Mouse (Mus musculus) urinary bladder, postnatal 14 days (tissue): ENCODE data around the gene S100a6.

Source experiments
- DNase-seq: peaks from one replicate; pipeline ENCODE4 v3.0.0; 2021; ENCODE audit warnings: low spot score

S100a6 gene

DNA sequence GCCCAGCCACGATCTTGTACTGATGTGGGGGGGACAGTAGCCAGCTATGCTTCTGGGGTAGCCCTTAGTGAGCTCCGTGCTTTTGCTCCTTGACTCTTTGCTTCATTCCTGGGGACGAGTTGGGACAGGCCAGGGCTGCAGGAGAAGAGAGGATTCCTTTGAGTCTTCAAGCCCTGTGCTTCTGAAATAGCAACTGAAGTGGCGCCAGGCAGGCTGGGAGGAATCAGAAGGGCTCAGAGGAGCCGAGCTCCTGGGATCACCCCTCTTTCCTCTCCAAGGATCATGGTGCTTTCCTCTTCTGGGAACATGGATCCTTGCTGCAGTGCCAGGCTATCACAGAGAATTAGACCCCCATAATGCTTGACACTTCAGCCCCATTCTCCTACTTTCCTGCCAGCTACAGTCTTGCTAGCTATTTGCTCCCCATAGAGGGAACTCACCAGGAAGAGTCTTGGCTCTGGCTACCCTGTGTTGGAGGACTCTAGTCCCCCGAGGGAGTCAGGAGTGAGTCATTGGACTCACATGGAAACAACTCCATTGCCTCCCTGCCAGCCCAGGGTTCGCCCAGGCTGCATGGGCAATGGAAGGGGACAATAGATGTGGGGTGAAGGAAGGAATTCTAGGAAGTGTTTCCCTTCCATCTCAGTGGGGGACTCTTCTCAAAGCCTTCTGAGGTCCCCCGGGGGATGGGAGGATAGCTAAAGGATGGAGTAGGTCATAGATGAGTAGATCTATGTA lies 12.1 kb upstream of the S100a6 start:
- peak; percentile 70 for DNase-seq

- DNase-seq, result peak; percentile 5
These were observed 11.1 kb upstream of the S100a6 start, which contains the start of gene Gm42674 for GRCm38 (mm10) chr3:90601486-90602110. Gene Gm42674, plus strand, starts transcription at chr3:90601904.

DNA sequence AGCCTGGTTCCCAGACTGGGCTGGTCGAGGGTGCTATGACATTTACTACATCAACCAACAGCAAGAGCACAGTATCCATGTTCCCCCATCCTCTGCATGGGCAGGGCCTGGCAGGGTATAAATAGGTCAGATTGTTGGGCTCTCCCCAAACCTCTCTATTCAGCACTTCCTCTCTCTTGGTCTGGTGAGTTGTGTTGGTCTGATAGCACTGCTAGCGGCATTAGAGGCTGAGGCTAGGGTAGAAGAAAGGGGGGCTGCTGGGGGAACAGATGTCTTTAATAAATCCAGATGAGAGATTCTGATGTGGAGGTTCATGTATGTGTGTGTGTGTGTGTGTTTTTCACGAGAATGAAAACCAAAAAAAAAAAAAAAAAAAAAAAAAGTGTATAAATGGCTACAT lies 9.1 kb upstream of the S100a6 start, which contains the start of gene S100a4:
Gene S100a4 (plus strand): TSS at position 149 of the 400 bp plus-strand sequence.
- DNase-seq, result peak; percentile 12

- DNase-seq, result peak; percentile 93
These were observed 8.3 kb upstream of the S100a6 start for GRCm38 (mm10) chr3:90604416-90604815.

- no peak for DNase-seq
These were observed 7.6 kb upstream of the S100a6 start for GRCm38 (mm10) chr3:90605049-90605448.

DNA sequence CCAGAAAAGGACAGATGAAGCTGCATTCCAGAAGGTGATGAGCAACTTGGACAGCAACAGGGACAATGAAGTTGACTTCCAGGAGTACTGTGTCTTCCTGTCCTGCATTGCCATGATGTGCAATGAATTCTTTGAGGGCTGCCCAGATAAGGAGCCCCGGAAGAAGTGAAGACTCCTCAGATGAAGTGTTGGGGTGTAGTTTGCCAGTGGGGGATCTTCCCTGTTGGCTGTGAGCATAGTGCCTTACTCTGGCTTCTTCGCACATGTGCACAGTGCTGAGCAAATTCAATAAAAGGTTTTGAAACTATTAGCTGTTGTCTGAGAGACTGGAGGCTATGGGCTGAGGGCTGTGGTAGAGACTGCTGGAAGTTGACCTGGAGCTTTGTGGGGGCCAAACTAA lies 6.9 kb upstream of the S100a6 start:
- DNase-seq, result peak; percentile 11

DNA sequence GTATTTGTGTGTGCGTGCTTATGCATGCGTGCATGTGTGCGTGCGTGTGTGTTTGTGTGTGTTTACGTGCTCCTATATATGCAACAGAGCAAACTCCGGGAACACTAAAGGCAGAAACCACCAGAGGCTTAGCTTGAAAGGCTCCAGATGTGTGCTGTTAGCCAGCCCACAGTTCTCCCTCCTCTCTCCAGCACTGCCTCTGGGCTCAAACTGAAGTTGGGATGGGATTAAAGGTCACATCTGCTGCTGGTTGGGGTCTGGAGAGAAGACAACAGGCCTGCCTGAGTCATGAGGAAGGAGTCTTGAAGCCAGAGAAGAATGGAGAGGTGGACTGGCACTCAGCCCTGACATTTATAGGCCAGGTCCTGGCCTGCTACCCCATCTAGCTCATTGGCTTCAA lies 6.5 kb upstream of the S100a6 start:
- DNase-seq, result peak; percentile 42

DNA sequence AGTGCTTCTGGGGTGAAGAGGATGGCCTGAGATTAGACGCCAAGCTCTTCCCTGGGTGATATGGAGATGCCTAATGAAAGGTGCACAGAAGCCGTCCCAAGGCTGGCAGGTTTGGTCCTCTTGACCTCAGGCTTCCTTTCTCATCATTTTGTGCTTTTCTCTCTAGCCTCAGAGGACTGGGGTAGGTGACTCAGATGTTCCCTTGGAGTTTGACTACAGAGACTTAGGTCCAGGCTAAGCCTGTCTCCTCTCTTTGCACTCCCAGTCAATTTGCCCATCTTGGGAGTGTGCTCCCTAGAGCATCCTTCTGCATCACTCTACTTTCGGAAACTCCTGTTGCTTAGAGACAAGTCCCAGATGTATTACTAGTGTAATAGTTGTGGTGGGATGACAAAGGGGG lies 5.3 kb upstream of the S100a6 start:
- DNase-seq, result no peak

- no peak for DNase-seq
These were observed 4.5 kb upstream of the S100a6 start, which contains the start of gene S100a5 for GRCm38 (mm10) chr3:90608223-90608622. Gene S100a5, plus strand, starts transcription at chr3:90608523.

- DNase-seq, result peak; percentile 64
These were observed 3.6 kb upstream of the S100a6 start for GRCm38 (mm10) chr3:90609102-90609501.

DNA sequence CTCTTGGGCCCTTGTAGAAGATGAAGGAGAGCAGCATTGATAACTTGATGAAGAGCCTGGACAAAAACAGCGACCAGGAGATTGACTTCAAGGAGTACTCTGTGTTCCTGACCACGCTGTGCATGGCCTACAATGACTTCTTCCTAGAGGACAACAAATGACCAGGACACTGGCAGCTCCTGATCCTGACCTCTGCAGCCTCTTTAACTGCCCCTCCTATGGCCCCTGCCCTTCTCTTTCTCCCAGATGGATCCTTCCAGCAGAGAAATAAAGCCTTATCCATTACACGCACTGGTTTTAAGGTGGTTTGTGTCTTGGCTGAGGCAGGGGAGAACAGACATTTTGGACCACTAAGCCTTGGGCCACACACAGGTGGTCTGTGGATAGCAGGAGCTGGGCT lies 1.2 kb upstream of the S100a6 start:
- no peak for DNase-seq

DNA sequence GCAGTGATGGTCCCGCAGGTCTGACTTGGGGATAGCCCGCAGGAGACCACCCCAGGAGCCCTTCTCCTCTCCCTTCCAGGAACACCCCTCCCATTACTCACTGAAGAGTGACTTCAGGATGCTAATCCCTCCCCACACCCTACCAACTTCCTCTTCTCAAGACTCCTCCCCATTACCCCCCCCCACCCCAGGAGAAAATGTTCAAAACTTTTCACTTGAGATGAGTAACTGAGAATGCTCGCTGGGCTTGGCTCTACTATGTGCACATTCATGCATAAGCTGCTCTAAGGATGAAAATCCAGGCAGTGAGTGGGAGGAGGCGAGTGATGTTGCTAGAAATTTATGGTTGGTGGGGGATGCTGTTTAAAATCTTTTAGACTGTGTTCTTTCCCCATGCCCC lies 621 bp upstream of the S100a6 start:
- DNase-seq, result no peak

- no peak for DNase-seq
These were observed 922 bp downstream of the S100a6 start for GRCm38 (mm10) chr3:90613461-90614147.

DNA sequence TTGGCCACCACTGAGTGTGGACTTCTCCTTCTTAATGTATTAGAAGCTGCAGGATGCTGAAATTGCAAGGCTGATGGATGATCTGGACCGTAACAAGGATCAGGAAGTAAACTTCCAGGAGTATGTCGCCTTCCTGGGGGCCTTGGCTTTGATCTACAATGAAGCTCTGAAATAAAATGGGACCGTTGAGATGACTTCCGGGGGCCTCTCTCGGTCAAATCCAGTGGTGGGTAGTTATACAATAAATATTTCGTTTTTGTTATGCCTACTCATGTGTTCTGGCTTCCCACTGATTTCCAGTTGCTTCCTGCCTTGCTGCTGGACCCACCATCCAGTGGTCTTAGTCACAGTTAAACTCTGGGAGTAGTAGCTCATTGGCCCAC lies 1.5 kb downstream of the S100a6 start:
- no peak for DNase-seq

DNA sequence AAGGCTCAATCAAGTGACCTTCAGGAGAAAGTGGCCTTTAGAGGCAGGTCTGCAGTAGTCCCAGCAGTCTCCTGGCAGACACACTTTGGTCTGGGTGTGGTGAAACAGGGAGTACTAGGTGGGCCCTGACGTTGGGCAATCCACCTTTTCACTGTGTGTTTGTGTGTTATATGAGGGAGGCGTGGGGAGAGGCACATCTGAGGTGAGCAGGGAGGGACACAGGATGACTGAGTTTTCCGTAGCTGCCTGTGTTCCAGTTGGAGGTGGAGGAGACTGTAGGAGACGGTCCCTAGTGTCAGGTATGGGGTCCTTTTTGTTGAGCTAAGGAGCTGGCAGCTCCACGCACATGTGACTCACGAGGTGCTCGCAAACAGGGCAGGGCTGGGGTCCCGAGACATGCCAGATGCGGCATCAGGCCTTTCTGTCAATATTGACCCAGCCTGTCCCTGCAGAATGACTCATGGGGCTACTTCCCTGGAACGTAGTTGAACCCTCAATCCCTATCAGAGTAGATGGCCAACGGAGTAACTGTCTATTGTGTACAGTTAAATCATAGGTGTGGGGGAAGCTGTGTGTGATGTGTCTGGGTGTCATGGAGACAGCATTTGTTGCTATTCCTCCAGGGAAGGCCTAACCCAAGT lies 2.0 kb downstream of the S100a6 start:
- DNase-seq, result peak; percentile 69

DNA sequence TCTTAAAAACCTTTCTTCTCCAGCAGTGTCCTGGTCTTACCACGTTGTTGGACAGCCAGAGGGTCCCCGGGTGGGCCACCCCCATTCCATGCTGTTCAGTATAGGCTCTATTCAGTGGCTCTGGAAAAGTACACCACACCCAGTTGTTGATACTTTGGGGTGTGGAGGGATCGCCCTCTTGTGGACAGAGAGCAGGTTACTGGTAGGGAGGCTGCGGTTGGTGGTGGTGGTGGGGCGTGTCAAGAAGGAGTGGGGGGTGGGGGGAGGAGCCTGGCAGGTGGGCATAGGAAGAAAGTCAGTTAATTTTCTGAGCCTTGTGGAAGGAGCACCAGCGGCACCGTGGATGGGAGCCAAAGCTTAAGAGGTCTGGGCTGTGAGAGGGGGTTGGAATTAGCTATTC lies 2.7 kb downstream of the S100a6 start:
- peak; percentile 83 for DNase-seq

GRCm38 (mm10) chr3:90615911-90616310 lies 3.2 kb downstream of the S100a6 start:
- no peak for DNase-seq

GRCm38 (mm10) chr3:90617586-90617985 lies 4.9 kb downstream of the S100a6 start:
- DNase-seq, result no peak

GRCm38 (mm10) chr3:90621552-90621951 lies 8.9 kb downstream of the S100a6 start:
- no peak for DNase-seq

GRCm38 (mm10) chr3:90623435-90624071 lies 10.9 kb downstream of the S100a6 start:
- DNase-seq, result peak; percentile 72

GRCm38 (mm10) chr3:90625496-90625895 lies 12.8 kb downstream of the S100a6 start:
- DNase-seq, result no peak
